Mouse (Mus musculus): ENCODE measurements around the gene Ephb1. TPM values are rescaled to one million over a fixed set of nuclear protein-coding genes. Genes with fewer than 3 reads are reported as not detected.
A peak's percentile ranks its signal among the peaks of the same experiment; 100 is the strongest.

Gene Ephb1
- polyA plus RNA-seq, 1 experiment from 2014 or later = 41.2 TPM

GRCm38 (mm10) chr9:102155876-102156275, 198.6 kb downstream of the Ephb1 start:
- ATAC-seq = no peak
- no peak overlapping the region for H3K9ac ChIP-seq (ENCODE audit: low read depth, low read length)
- WGBS = 73% methylated on average over 3 of the region's 3 CpGs
- no peaks in the 10 kb centered on the region for H3K36me3 ChIP-seq (ENCODE audit: control insufficient read depth, insufficient read depth, low read length)
- H3K27ac ChIP-seq (ENCODE audit: low read depth, low read length) = no peak overlapping the region
- no peak overlapping the region for H3K4me2 ChIP-seq (ENCODE audit: low read length)
- no peaks in the 10 kb centered on the region for H3K27me3 ChIP-seq (replicated peaks; ENCODE audit: control insufficient read depth, insufficient read depth, low read length)
- no peaks in the 10 kb centered on the region for H3K4me1 ChIP-seq (ENCODE audit: control insufficient read depth, insufficient read depth, low read depth, low read length)
- H3K4me3 ChIP-seq (ENCODE audit: low read length) = no peak overlapping the region
- H3K9me3 ChIP-seq (ENCODE audit: control insufficient read depth, low read length) = no peaks in the 10 kb centered on the region

GRCm38 (mm10) chr9:102139181-102139580, 215.3 kb downstream of the Ephb1 start:
- H3K4me3 ChIP-seq (ENCODE audit: low read length) = no peak overlapping the region
- H3K4me1 ChIP-seq (ENCODE audit: control insufficient read depth, insufficient read depth, low read depth, low read length) = peaks cover 4% of the 10 kb centered on the region
- H3K27me3 ChIP-seq (replicated peaks; ENCODE audit: control insufficient read depth, insufficient read depth, low read length) = no peaks in the 10 kb centered on the region
- WGBS = 89% methylated on average over 4 of the region's 4 CpGs
- H3K4me2 ChIP-seq (ENCODE audit: low read length) = no peak overlapping the region
- no peak overlapping the region for H3K27ac ChIP-seq (ENCODE audit: low read depth, low read length)
- ATAC-seq = no peak
- no peaks in the 10 kb centered on the region; the same call in 1 of the 2 replicates for H3K9me3 ChIP-seq (ENCODE audit: control insufficient read depth, low read length)
- H3K9ac ChIP-seq (ENCODE audit: low read depth, low read length) = no peak overlapping the region
- no peaks in the 10 kb centered on the region for H3K36me3 ChIP-seq (ENCODE audit: control insufficient read depth, insufficient read depth, low read length)

GRCm38 (mm10) chr9:102138671-102139070, 215.8 kb downstream of the Ephb1 start:
- ATAC-seq = no peak
- H3K4me1 ChIP-seq (ENCODE audit: control insufficient read depth, insufficient read depth, low read depth, low read length) = peaks cover 4% of the 10 kb centered on the region
- no peaks in the 10 kb centered on the region for H3K36me3 ChIP-seq (ENCODE audit: control insufficient read depth, insufficient read depth, low read length)
- no peak overlapping the region for H3K9ac ChIP-seq (ENCODE audit: low read depth, low read length)
- H3K27ac ChIP-seq (ENCODE audit: low read depth, low read length) = no peak overlapping the region
- no peaks in the 10 kb centered on the region for H3K27me3 ChIP-seq (replicated peaks; ENCODE audit: control insufficient read depth, insufficient read depth, low read length)
- no peaks in the 10 kb centered on the region; the same call in 1 of the 2 replicates for H3K9me3 ChIP-seq (ENCODE audit: control insufficient read depth, low read length)
- 58% methylated on average over 7 of the region's 7 CpGs for WGBS
- H3K4me2 ChIP-seq (ENCODE audit: low read length) = no peak overlapping the region
- H3K4me3 ChIP-seq (ENCODE audit: low read length) = no peak overlapping the region

GRCm38 (mm10) chr9:102138187-102138586, 216.3 kb downstream of the Ephb1 start:
- H3K4me1 ChIP-seq (ENCODE audit: control insufficient read depth, insufficient read depth, low read depth, low read length) = peaks cover 4% of the 10 kb centered on the region
- no peak overlapping the region for H3K9ac ChIP-seq (ENCODE audit: low read depth, low read length)
- H3K4me2 ChIP-seq (ENCODE audit: low read length) = no peak overlapping the region
- H3K27me3 ChIP-seq (replicated peaks; ENCODE audit: control insufficient read depth, insufficient read depth, low read length) = no peaks in the 10 kb centered on the region
- no peak overlapping the region for H3K4me3 ChIP-seq (ENCODE audit: low read length)
- no peak overlapping the region for H3K27ac ChIP-seq (ENCODE audit: low read depth, low read length)
- peak; percentile 56; the same call in 1 of the 2 replicates for ATAC-seq
- no peaks in the 10 kb centered on the region for H3K36me3 ChIP-seq (ENCODE audit: control insufficient read depth, insufficient read depth, low read length)
- no peaks in the 10 kb centered on the region; the same call in 1 of the 2 replicates for H3K9me3 ChIP-seq (ENCODE audit: control insufficient read depth, low read length)

- no peak for ATAC-seq
- Histone ChIP-seq H3K4me2 (ENCODE audit: low read length) (no peak overlapping the region), H3K9ac (ENCODE audit: low read depth, low read length) (no peak overlapping the region), H3K36me3 (ENCODE audit: control insufficient read depth, insufficient read depth, low read length) (no peaks in the 10 kb centered on the region), H3K27me3 (replicated peaks; ENCODE audit: control insufficient read depth, insufficient read depth, low read length) (no peaks in the 10 kb centered on the region), H3K27ac (ENCODE audit: low read depth, low read length) (no peak overlapping the region), H3K9me3 (ENCODE audit: control insufficient read depth, low read length) (no peaks in the 10 kb centered on the region), H3K4me3 (ENCODE audit: low read length) (no peak overlapping the region), H3K4me1 (ENCODE audit: control insufficient read depth, insufficient read depth, low read depth, low read length) (peaks cover 10% of the 10 kb centered on the region)
These were observed 224.0 kb downstream of the Ephb1 start for GRCm38 (mm10) chr9:102130506-102130905.

GRCm38 (mm10) chr9:102126510-102126909, 228.0 kb downstream of the Ephb1 start:
- H3K4me3 ChIP-seq (ENCODE audit: low read length) = no peak overlapping the region
- no peaks in the 10 kb centered on the region for H3K9me3 ChIP-seq (ENCODE audit: control insufficient read depth, low read length)
- no peak overlapping the region for H3K27ac ChIP-seq (ENCODE audit: low read depth, low read length)
- no peaks in the 10 kb centered on the region for H3K36me3 ChIP-seq (ENCODE audit: control insufficient read depth, insufficient read depth, low read length)
- H3K4me1 ChIP-seq (ENCODE audit: control insufficient read depth, insufficient read depth, low read depth, low read length) = peaks cover 16% of the 10 kb centered on the region
- H3K9ac ChIP-seq (ENCODE audit: low read depth, low read length) = no peak overlapping the region
- 45% methylated on average over 3 of the region's 3 CpGs for WGBS
- no peak for ATAC-seq
- no peak overlapping the region for H3K4me2 ChIP-seq (ENCODE audit: low read length)
- H3K27me3 ChIP-seq (replicated peaks; ENCODE audit: control insufficient read depth, insufficient read depth, low read length) = no peaks in the 10 kb centered on the region

GRCm38 (mm10) chr9:102122880-102123453, 231.5 kb downstream of the Ephb1 start:
- no peaks in the 10 kb centered on the region for H3K27me3 ChIP-seq (replicated peaks; ENCODE audit: control insufficient read depth, insufficient read depth, low read length)
- H3K9ac ChIP-seq (ENCODE audit: low read depth, low read length) = no peak overlapping the region
- peaks cover 16% of the 10 kb centered on the region for H3K4me1 ChIP-seq (ENCODE audit: control insufficient read depth, insufficient read depth, low read depth, low read length)
- H3K27ac ChIP-seq (ENCODE audit: low read depth, low read length) = no peak overlapping the region
- H3K4me2 ChIP-seq (ENCODE audit: low read length) = no peak overlapping the region
- no peaks in the 10 kb centered on the region for H3K9me3 ChIP-seq (ENCODE audit: control insufficient read depth, low read length)
- ATAC-seq = no peak
- WGBS = 48% methylated on average over 4 of the region's 4 CpGs
- H3K36me3 ChIP-seq (ENCODE audit: control insufficient read depth, insufficient read depth, low read length) = no peaks in the 10 kb centered on the region
- H3K4me3 ChIP-seq (ENCODE audit: low read length) = no peak overlapping the region

- Histone ChIP-seq H3K4me2 (ENCODE audit: low read length) (no peak overlapping the region), H3K4me1 (ENCODE audit: control insufficient read depth, insufficient read depth, low read depth, low read length) (no peaks in the 10 kb centered on the region), H3K9me3 (ENCODE audit: control insufficient read depth, low read length) (no peaks in the 10 kb centered on the region), H3K9ac (ENCODE audit: low read depth, low read length) (no peak overlapping the region), H3K36me3 (ENCODE audit: control insufficient read depth, insufficient read depth, low read length) (no peaks in the 10 kb centered on the region), H3K4me3 (ENCODE audit: low read length) (no peak overlapping the region), H3K27me3 (replicated peaks; ENCODE audit: control insufficient read depth, insufficient read depth, low read length) (no peaks in the 10 kb centered on the region), H3K27ac (ENCODE audit: low read depth, low read length) (no peak overlapping the region)
- WGBS = 89% methylated on average over 3 of the region's 3 CpGs
- ATAC-seq = no peak
These were observed 235.1 kb downstream of the Ephb1 start for GRCm38 (mm10) chr9:102119422-102119821.

- Histone ChIP-seq H3K36me3 (ENCODE audit: control insufficient read depth, insufficient read depth, low read length) (no peaks in the 10 kb centered on the region), H3K27me3 (replicated peaks; ENCODE audit: control insufficient read depth, insufficient read depth, low read length) (no peaks in the 10 kb centered on the region), H3K9ac (ENCODE audit: low read depth, low read length) (no peak overlapping the region), H3K4me3 (ENCODE audit: low read length) (no peak overlapping the region), H3K27ac (ENCODE audit: low read depth, low read length) (no peak overlapping the region), H3K9me3 (ENCODE audit: control insufficient read depth, low read length) (no peaks in the 10 kb centered on the region), H3K4me1 (ENCODE audit: control insufficient read depth, insufficient read depth, low read depth, low read length) (no peaks in the 10 kb centered on the region), H3K4me2 (ENCODE audit: low read length) (no peak overlapping the region)
- ATAC-seq = no peak
- 89% methylated on average over 10 of the region's 10 CpGs for WGBS
These were observed 239.2 kb downstream of the Ephb1 start for GRCm38 (mm10) chr9:102115326-102115725.

GRCm38 (mm10) chr9:102111471-102111870, 243.0 kb downstream of the Ephb1 start:
- Histone ChIP-seq H3K36me3 (ENCODE audit: control insufficient read depth, insufficient read depth, low read length) (no peaks in the 10 kb centered on the region), H3K9me3 (ENCODE audit: control insufficient read depth, low read length) (no peaks in the 10 kb centered on the region), H3K9ac (ENCODE audit: low read depth, low read length) (no peak overlapping the region), H3K4me3 (ENCODE audit: low read length) (no peak overlapping the region), H3K27ac (ENCODE audit: low read depth, low read length) (no peak overlapping the region), H3K27me3 (replicated peaks; ENCODE audit: control insufficient read depth, insufficient read depth, low read length) (no peaks in the 10 kb centered on the region), H3K4me2 (ENCODE audit: low read length) (no peak overlapping the region), H3K4me1 (ENCODE audit: control insufficient read depth, insufficient read depth, low read depth, low read length) (peaks cover 12% of the 10 kb centered on the region)
- 55% methylated on average over 3 of the region's 3 CpGs for WGBS
- ATAC-seq = no peak
